Mouse (Mus musculus) megakaryocyte, embryonic 14.5 days (primary cell): ENCODE results near the gene Fam83e.

ENCODE experiments used
- FLI1 ChIP-seq: IDR thresholded peaks from 2 replicates; pipeline ENCODE4 v1.6.1; 2012; ENCODE audit warnings: low read length, inconsistent platforms, mixed read lengths
- GATA1 ChIP-seq: IDR thresholded peaks from 3 replicates; pipeline ENCODE4 v1.6.1; 2012; ENCODE audit warnings: mixed read lengths, low read length, inconsistent platforms, borderline replicate concordance

DNA sequence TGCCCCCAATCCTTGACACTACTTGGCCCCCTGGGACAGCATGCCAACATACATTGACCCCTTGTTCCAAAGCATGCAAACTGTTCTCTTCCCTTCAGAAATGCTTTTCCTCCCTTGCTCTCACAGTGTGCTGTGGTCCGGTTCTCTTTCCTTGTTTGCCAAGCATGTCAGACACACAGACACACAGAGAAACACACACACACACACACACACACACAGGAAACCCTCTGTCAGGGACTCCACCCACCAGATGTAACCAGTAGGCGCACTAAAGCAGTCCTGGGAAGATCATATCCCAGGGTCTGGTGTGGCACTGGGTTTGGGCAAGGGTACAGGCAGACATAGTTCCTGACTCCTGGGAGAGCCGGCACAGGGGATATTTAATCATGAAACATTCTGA lies 34.2 kb upstream of the Fam83e start:
- TF ChIP-seq GATA1, result no peak
- TF ChIP-seq FLI1, result no peak
